Mouse (Mus musculus): ENCODE data around the gene Gm42742. TPM values are rescaled to one million over a fixed set of nuclear protein-coding genes. Genes with fewer than 3 reads are reported as not detected.

Gene Gm42742
- polyA plus RNA-seq (2012; rRNA removed), result 103 and 113 TPM in 2 replicates

GRCm38 (mm10) chr7:127020901-127021562 is at the start of gene Gm42742, which contains the start of gene Prrt2:
Gm42742 (minus strand) TSS chr7:127021097.
Prrt2 (minus strand) TSS chr7:127021211.
- Histone ChIP-seq H3K4me1 (replicated peaks; ENCODE audit: control insufficient read depth, insufficient read depth, low read length) (peaks cover 68% of the 10 kb centered on the region), H3K36me3 (ENCODE audit: control insufficient read depth, insufficient read depth, low read length) (peaks cover 7% of the 10 kb centered on the region; the same call in 1 of the 2 replicates), H3K27ac (ENCODE audit: control insufficient read depth, insufficient read depth, low read length) (peak within 1 kb of the TSS; percentile 51), H3K4me3 (ENCODE audit: control insufficient read depth, insufficient read depth, low read length) (peak within 1 kb of the TSS; percentile 31), H3K27me3 (ENCODE audit: control insufficient read depth, insufficient read depth, low read length) (no peaks in the 10 kb centered on the region)
- peak; percentile 67 for DNase-seq
- TF ChIP-seq POLR2A (IDR thresholded peaks at IDR 0.05; ENCODE audit: control insufficient read depth, extremely low read depth, insufficient read depth, low read length, poor library complexity), result peak; percentile 48; the same call in 1 of the 2 replicates
- no peak for TF ChIP-seq CTCF (IDR thresholded peaks at IDR 0.05; ENCODE audit: borderline replicate concordance, control insufficient read depth, extremely low read depth, insufficient read depth, low read length, poor library complexity)
- under 1% methylated on average over 36 of the region's 37 CpGs for WGBS

- TF ChIP-seq POLR2A (IDR thresholded peaks at IDR 0.05; ENCODE audit: control insufficient read depth, extremely low read depth, insufficient read depth, low read length, poor library complexity) (no peak), CTCF (IDR thresholded peaks at IDR 0.05; ENCODE audit: borderline replicate concordance, control insufficient read depth, extremely low read depth, insufficient read depth, low read length, poor library complexity) (no peak)
Measured at GRCm38 (mm10) chr7:127066317-127066716, 45.4 kb upstream of the Gm42742 start.

GRCm38 (mm10) chr7:127065538-127065937 is 44.6 kb upstream of the Gm42742 start:
- no peak overlapping the region for H3K4me3 ChIP-seq (ENCODE audit: control insufficient read depth, insufficient read depth, low read length)
- no peaks in the 10 kb centered on the region for H3K27me3 ChIP-seq (ENCODE audit: control insufficient read depth, insufficient read depth, low read length)
- 78% methylated on average over 6 of the region's 6 CpGs for WGBS
- no peaks in the 10 kb centered on the region for H3K36me3 ChIP-seq (ENCODE audit: control insufficient read depth, insufficient read depth, low read length)
- no peak for DNase-seq
- H3K4me1 ChIP-seq (replicated peaks; ENCODE audit: control insufficient read depth, insufficient read depth, low read length), result no peaks in the 10 kb centered on the region
- H3K27ac ChIP-seq (ENCODE audit: control insufficient read depth, insufficient read depth, low read length), result no peak overlapping the region
- TF ChIP-seq CTCF (IDR thresholded peaks at IDR 0.05; ENCODE audit: borderline replicate concordance, control insufficient read depth, extremely low read depth, insufficient read depth, low read length, poor library complexity) (no peak), POLR2A (IDR thresholded peaks at IDR 0.05; ENCODE audit: control insufficient read depth, extremely low read depth, insufficient read depth, low read length, poor library complexity) (no peak)

More at GRCm38 (mm10) chr7:127066317-127066716, 45.4 kb upstream of the Gm42742 start:
- 95% methylated on average over 4 of the region's 4 CpGs for WGBS
- H3K4me3 ChIP-seq (ENCODE audit: control insufficient read depth, insufficient read depth, low read length), result no peak overlapping the region
- no peaks in the 10 kb centered on the region for H3K27me3 ChIP-seq (ENCODE audit: control insufficient read depth, insufficient read depth, low read length)
- H3K27ac ChIP-seq (ENCODE audit: control insufficient read depth, insufficient read depth, low read length), result no peak overlapping the region
- DNase-seq, result no peak
- H3K36me3 ChIP-seq (ENCODE audit: control insufficient read depth, insufficient read depth, low read length), result no peaks in the 10 kb centered on the region
- H3K4me1 ChIP-seq (replicated peaks; ENCODE audit: control insufficient read depth, insufficient read depth, low read length), result no peaks in the 10 kb centered on the region; the same call in 1 of the 2 replicates

- Histone ChIP-seq H3K36me3 (ENCODE audit: control insufficient read depth, insufficient read depth, low read length) (no peaks in the 10 kb centered on the region), H3K4me1 (replicated peaks; ENCODE audit: control insufficient read depth, insufficient read depth, low read length) (no peaks in the 10 kb centered on the region; the same call in 1 of the 2 replicates), H3K27ac (ENCODE audit: control insufficient read depth, insufficient read depth, low read length) (no peak overlapping the region), H3K4me3 (ENCODE audit: control insufficient read depth, insufficient read depth, low read length) (no peak overlapping the region), H3K27me3 (ENCODE audit: control insufficient read depth, insufficient read depth, low read length) (no peaks in the 10 kb centered on the region)
- WGBS, result 82% methylated on average over 5 of the region's 5 CpGs
- DNase-seq, result no peak
- TF ChIP-seq POLR2A (IDR thresholded peaks at IDR 0.05; ENCODE audit: control insufficient read depth, extremely low read depth, insufficient read depth, low read length, poor library complexity) (no peak), CTCF (IDR thresholded peaks at IDR 0.05; ENCODE audit: borderline replicate concordance, control insufficient read depth, extremely low read depth, insufficient read depth, low read length, poor library complexity) (no peak)
Measured at GRCm38 (mm10) chr7:127055026-127055585, 34.2 kb upstream of the Gm42742 start.

GRCm38 (mm10) chr7:127041851-127042672 is 21.2 kb upstream of the Gm42742 start, which contains the start of gene Kif22:
Kif22 (minus strand) TSS chr7:127042471.
- DNase-seq, result peak; percentile 91
- no peak for TF ChIP-seq CTCF (IDR thresholded peaks at IDR 0.05; ENCODE audit: borderline replicate concordance, control insufficient read depth, extremely low read depth, insufficient read depth, low read length, poor library complexity)
- 0 out of 2 replicates have a peak, but pooled peaks have one; percentile 32 for TF ChIP-seq POLR2A (IDR thresholded peaks at IDR 0.05; ENCODE audit: control insufficient read depth, extremely low read depth, insufficient read depth, low read length, poor library complexity)
- peak within 1 kb of the TSS; percentile 100 for H3K4me3 ChIP-seq (ENCODE audit: control insufficient read depth, insufficient read depth, low read length)
- no peaks in the 10 kb centered on the region; the same call in 1 of the 2 replicates for H3K36me3 ChIP-seq (ENCODE audit: control insufficient read depth, insufficient read depth, low read length)
- WGBS, result under 1% methylated on average over 53 of the region's 53 CpGs
- H3K4me1 ChIP-seq (replicated peaks; ENCODE audit: control insufficient read depth, insufficient read depth, low read length), result peaks cover 12% of the 10 kb centered on the region
- no peaks in the 10 kb centered on the region for H3K27me3 ChIP-seq (ENCODE audit: control insufficient read depth, insufficient read depth, low read length)
- H3K27ac ChIP-seq (ENCODE audit: control insufficient read depth, insufficient read depth, low read length), result peak within 1 kb of the TSS; percentile 27; the same call in 1 of the 2 replicates

- Histone ChIP-seq H3K27me3 (ENCODE audit: control insufficient read depth, insufficient read depth, low read length) (no peaks in the 10 kb centered on the region), H3K4me3 (ENCODE audit: control insufficient read depth, insufficient read depth, low read length) (no peak overlapping the region), H3K27ac (ENCODE audit: control insufficient read depth, insufficient read depth, low read length) (no peak overlapping the region), H3K4me1 (replicated peaks; ENCODE audit: control insufficient read depth, insufficient read depth, low read length) (peaks cover 8% of the 10 kb centered on the region), H3K36me3 (ENCODE audit: control insufficient read depth, insufficient read depth, low read length) (peaks cover 34% of the 10 kb centered on the region; the same call in 1 of the 2 replicates)
- DNase-seq, result no peak
- TF ChIP-seq CTCF (IDR thresholded peaks at IDR 0.05; ENCODE audit: borderline replicate concordance, control insufficient read depth, extremely low read depth, insufficient read depth, low read length, poor library complexity) (no peak), POLR2A (IDR thresholded peaks at IDR 0.05; ENCODE audit: control insufficient read depth, extremely low read depth, insufficient read depth, low read length, poor library complexity) (no peak)
- 82% methylated on average over 1 of the region's 1 CpGs for WGBS
Measured at GRCm38 (mm10) chr7:127031244-127031643, 10.3 kb upstream of the Gm42742 start.

Measured in thymus, adult 2 months (tissue).